Mouse (Mus musculus) stomach, embryonic 15.5 days (tissue): ENCODE measurements around the gene Alg3. TPM values are rescaled to one million over a fixed set of nuclear protein-coding genes. Genes with fewer than 3 reads are reported as not detected.

Experiments used
- ATAC-seq: fragments of 200-750 bp; cut with Nextera tagmentation; 2 replicates; pipeline ENCODE4 v1.8.0; 2017; ENCODE audit warnings: low read depth, moderate number of reproducible peaks, moderate TSS enrichment; ENCODE audit not compliant: insufficient read depth, low FRiP score
- H3K27ac ChIP-seq: fragments of 300-500 bp; sonication (generic); 2 replicates; pipeline ENCODE4 v1.5.1; 2015; ENCODE audit warnings: mild to moderate bottlenecking, inconsistent platforms
- H3K27me3 ChIP-seq: fragments of 300-500 bp; sonication (generic); replicated peaks from 2 replicates; pipeline ENCODE4 v1.6.1; 2015; ENCODE audit warnings: inconsistent platforms
- H3K36me3 ChIP-seq: fragments of 300-500 bp; sonication (generic); 2 replicates; pipeline ENCODE4 v1.6.1; 2015; ENCODE audit warnings: inconsistent platforms
- H3K4me1 ChIP-seq: fragments of 300-500 bp; sonication (generic); 2 replicates; pipeline ENCODE4 v1.6.1; 2015; ENCODE audit warnings: inconsistent platforms
- H3K4me2 ChIP-seq: fragments of 300-500 bp; sonication (generic); 2 replicates; pipeline ENCODE4 v1.6.1; 2015; ENCODE audit warnings: mild to moderate bottlenecking, inconsistent platforms
- H3K4me3 ChIP-seq: fragments of 300-500 bp; sonication (generic); replicated peaks from 2 replicates; pipeline ENCODE4 v1.5.1; 2015; ENCODE audit warnings: inconsistent platforms
- H3K9ac ChIP-seq: fragments of 300-500 bp; sonication (generic); 2 replicates; pipeline ENCODE4 v1.6.1; 2015; ENCODE audit warnings: inconsistent platforms
- H3K9me3 ChIP-seq: fragments of 300-500 bp; sonication (generic); 2 replicates; pipeline ENCODE4 v1.6.1; 2016; ENCODE audit warnings: inconsistent platforms
- WGBS: fragments of 180-500 bp; shearing (Covaris S2); methylation state at CpG from one replicate; pipeline ENCODE4 v1.1.7; 2015; 5-methylcytosine and 5-hydroxymethylcytosine counted together
- polyA plus RNA-seq: library from polyadenylated mRNA; unstranded; fragments of >200 nt; fragmentation: Nextera tagmentation; extraction: Ambion mirVana; gene quantifications from 2 replicates; pipeline ENCODE4 v1.2.1, GENCODE M21; 2015

Alg3 gene
- polyA plus RNA-seq, 1 experiment from 2014 or later, result 38.3 TPM

DNA sequence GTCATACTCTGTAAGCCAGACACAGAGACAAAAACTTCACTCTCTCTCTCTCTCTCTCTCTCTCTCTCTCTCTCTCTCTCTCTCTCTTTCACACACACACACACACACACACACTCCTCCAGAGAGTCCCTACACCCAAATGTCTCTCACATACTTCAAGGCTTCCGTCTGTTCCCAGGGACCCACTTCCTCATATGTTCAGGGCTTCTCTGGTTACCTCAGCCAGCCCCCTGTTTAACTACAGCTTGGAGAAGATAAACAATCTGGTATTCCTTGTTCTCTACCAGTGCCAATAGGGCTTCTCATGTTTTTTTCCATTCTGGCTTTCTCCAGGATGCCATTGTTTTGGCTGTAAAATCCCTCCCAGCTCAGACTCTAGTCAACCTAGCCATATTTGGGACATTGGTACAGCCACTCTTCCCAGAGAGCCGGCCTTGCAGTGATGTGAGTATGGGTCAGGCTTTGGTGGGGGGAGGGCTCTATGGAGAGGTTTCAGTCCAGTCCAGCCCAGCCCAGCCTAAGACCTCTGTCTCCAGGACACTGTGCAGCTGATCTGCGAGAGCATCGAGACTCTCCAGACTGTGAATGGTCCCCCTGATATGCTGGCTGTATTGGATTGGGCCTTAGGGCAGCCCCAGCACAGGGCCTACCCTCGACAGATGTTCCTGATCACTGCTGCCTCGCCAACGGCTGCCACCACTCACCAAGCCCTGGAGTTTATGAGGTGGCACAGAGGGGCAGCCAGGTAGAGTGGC, 14.7 kb downstream of the Alg3 start:
- no peaks in the 10 kb centered on the region for H3K4me1 ChIP-seq
- no peak overlapping the region for H3K27ac ChIP-seq
- peaks cover 17% of the 10 kb centered on the region; the same call in 1 of the 2 replicates for H3K27me3 ChIP-seq
- H3K4me3 ChIP-seq, result no peak overlapping the region
- H3K36me3 ChIP-seq, result no peaks in the 10 kb centered on the region
- no peak overlapping the region for H3K4me2 ChIP-seq
- H3K9ac ChIP-seq, result no peak overlapping the region
- H3K9me3 ChIP-seq, result no peaks in the 10 kb centered on the region
- WGBS, result 55% methylated on average over 7 of the region's 7 CpGs
- ATAC-seq, result no peak

DNA sequence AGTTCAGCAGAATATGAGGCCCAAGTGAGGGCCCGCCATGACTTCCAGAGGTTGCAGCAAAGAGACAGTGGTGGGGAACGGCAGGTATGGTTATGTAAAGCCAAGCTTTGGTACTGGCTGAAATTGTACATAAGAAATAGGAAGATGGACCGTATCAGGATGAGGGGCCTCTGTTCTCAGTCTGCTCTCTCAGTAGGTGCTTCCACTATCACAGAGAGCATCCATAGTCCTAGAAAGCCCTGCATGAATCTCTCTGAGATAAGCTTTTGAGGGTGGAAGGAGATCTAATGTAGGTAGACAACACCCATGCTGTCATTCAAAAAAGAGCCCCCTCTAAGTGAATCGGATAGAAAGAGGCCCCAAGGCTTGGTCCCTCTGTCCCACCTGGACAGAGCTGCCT, 15.8 kb downstream of the Alg3 start:
- Histone ChIP-seq H3K4me2 (no peak overlapping the region), H3K36me3 (no peaks in the 10 kb centered on the region), H3K27me3 (peaks cover 28% of the 10 kb centered on the region), H3K4me3 (no peak overlapping the region), H3K4me1 (0 out of 2 replicates have a peak, but pooled peaks cover 6% of the 10 kb centered on the region), H3K9me3 (no peaks in the 10 kb centered on the region), H3K9ac (no peak overlapping the region), H3K27ac (no peak overlapping the region)
- no peak for ATAC-seq
- WGBS, result 79% methylated on average over 4 of the region's 4 CpGs

DNA sequence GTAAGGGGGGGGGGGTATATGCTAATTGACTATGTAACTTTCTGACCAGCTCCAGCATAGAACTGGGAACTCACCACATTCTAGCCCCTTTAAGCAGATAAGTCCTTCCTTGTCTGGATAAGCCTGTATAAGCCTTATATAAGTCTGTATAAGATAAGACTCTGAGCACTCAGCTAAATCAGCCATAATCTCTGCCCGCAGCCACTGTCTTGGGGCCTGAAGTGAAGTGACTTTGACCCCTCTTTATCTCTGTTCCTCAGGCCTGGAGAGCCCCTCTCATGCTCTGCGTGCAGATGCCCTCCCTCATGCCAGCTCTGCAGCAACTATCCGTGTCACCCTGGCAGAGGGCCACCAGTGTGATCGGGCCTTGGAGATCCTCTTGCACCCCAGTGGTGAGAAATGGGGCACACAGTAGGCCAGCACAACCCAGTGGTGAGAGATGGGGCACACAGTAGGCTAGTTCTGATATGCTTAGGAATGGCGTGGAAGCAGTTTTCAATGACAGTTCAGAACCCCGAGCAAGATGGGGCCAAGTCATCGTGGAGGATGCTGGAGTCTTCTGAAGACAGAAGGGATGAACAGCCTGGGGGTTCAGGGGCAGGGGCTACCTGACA, 16.4 kb downstream of the Alg3 start:
- Histone ChIP-seq H3K4me3 (no peak overlapping the region), H3K27ac (no peak overlapping the region), H3K9me3 (no peaks in the 10 kb centered on the region), H3K27me3 (peaks cover 34% of the 10 kb centered on the region), H3K9ac (no peak overlapping the region), H3K4me2 (no peak overlapping the region), H3K36me3 (no peaks in the 10 kb centered on the region), H3K4me1 (peaks cover 11% of the 10 kb centered on the region; the same call in 1 of the 2 replicates)
- 80% methylated on average over 7 of the region's 7 CpGs for WGBS
- ATAC-seq, result peak; percentile 67

DNA sequence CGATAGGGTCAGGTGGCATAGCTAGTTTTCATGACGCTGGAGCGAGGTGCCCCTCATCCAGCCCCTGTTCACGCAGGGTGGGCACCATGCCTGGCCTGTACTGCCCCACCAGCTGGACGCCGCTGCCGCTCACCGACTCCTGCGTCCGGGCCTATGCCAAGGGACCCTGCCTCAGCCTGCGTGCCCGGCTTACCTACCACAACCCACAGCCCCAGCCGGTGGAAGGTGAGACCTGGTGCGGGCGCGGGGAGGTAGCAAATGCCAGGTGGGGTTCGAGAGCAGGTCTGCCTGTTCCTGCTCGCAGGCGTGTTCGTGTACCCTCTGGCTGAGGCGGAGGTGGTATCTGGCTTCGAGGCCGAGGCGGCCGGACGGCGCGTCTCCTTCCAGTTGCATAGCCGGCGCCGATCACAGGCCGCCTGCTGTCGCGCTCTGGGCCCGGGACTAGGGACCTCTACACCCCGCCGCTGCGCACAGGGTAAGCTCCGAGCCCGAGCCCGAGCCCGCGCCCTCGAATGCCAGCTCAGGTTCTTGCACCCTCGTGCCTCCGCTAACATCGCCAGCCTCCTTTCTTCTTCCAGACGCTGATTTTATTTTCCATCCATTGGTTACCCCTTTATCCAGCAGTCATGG, 20.3 kb downstream of the Alg3 start:
- H3K36me3 ChIP-seq, result no peaks in the 10 kb centered on the region
- peaks cover 48% of the 10 kb centered on the region for H3K27me3 ChIP-seq
- H3K4me2 ChIP-seq, result peak overlapping the region; percentile 86
- peak overlapping the region; percentile 46; the same call in 1 of the 2 replicates for H3K4me3 ChIP-seq
- H3K27ac ChIP-seq, result no peak overlapping the region
- WGBS, result 5% methylated on average over 48 of the region's 48 CpGs
- no peak for ATAC-seq
- H3K4me1 ChIP-seq, result peaks cover 20% of the 10 kb centered on the region
- no peaks in the 10 kb centered on the region for H3K9me3 ChIP-seq
- no peak overlapping the region for H3K9ac ChIP-seq

DNA sequence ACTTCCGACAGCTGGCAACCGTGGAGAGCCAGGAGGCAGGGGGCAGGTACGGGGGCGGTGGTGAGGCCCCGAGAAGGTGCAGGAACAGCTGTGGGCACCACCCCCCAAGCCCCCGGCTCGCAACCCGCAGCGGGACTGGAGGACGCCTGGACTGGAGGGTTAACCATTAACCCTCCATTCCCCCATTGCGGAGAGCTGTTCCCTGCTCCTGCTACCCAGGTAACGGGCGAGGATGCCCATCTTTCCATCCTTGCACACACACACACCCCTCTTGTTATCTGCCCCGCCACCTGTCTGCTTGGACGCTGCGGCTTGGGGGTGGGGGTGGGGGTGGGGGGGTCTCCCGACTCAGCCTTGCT, 20.9 kb downstream of the Alg3 start:
- H3K9me3 ChIP-seq, result no peaks in the 10 kb centered on the region
- peak overlapping the region; percentile 46 for H3K4me3 ChIP-seq
- ATAC-seq, result peak; percentile 16; the same call in 1 of the 2 replicates
- 2% methylated on average over 17 of the region's 17 CpGs for WGBS
- H3K4me1 ChIP-seq, result peaks cover 20% of the 10 kb centered on the region
- no peaks in the 10 kb centered on the region for H3K36me3 ChIP-seq
- H3K9ac ChIP-seq, result no peak overlapping the region
- H3K27me3 ChIP-seq, result peaks cover 48% of the 10 kb centered on the region
- H3K27ac ChIP-seq, result no peak overlapping the region
- H3K4me2 ChIP-seq, result peak overlapping the region; percentile 86

DNA sequence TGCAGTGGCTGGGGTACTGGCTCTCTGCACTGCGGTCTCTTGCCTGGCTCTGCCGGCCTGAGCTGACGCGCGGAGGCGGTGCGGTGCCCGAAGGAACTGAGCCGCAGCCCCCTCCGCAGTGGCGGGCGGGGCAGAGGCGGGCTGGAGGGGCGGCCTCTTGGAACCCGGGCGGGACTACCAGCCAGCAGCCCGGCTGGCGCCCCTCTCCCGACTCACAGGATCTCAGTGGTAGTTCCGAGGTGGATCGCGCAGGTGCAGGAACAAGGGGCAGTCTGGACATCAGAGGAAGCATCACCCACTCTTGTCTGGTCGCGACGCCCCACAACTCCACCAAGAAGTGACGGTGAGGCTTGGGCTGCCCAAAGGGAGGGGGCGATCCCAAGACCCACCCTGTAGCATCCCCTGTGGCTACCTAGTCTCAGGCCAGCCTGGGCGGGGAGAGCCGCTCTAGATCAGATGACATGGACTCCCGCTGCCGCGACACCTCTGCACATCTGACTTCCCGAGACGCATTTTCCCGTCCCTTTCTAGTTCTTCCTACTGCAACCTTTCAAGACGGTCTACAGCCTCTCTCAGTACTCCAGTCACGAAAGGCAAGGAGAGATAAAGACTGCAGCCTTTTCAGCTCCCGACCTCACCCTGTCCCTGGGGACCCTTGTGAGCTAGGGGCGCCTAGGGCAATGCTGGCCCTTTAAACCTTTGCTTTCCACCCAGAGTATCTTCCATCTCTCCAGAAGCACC, 21.4 kb downstream of the Alg3 start:
- Histone ChIP-seq H3K4me3 (peak overlapping the region; percentile 46), H3K27ac (no peak overlapping the region), H3K27me3 (peaks cover 48% of the 10 kb centered on the region), H3K9me3 (no peaks in the 10 kb centered on the region), H3K4me1 (peaks cover 20% of the 10 kb centered on the region), H3K9ac (no peak overlapping the region), H3K36me3 (no peaks in the 10 kb centered on the region), H3K4me2 (peak overlapping the region; percentile 86)
- peak; percentile 77 for ATAC-seq
- WGBS, result under 1% methylated on average over 39 of the region's 39 CpGs

DNA sequence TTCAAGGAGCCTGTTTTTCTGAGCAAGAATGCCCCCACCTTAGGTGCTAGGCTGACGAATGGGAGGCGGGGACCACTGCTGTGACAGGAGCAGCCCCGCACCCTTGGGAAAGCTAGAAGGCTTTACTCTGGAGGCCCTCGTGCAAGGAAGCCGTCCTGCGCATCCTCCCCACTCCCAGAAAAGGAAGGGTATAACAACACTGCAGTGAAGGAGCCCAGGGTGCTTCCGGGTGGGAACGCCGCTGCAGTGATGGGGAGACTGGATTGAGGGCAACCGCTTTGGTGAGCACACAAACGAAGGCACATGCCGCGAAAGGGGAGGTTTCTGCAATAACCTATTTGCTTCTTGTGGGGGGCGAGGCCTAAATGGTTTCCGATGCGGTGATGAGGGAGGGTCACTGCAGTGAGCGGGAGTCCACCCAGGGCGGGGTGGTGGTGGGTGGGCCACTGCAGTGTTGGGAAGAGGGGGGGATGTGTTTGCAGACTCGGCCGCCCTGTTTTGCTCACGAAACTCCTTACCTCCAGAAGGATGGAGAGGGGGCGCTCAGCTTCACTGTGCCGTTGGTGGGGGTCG, 22.1 kb downstream of the Alg3 start, which contains the start of gene Vwa5b2:
Gene Vwa5b2, plus strand, starts transcription at position 106 of the 573 bp plus-strand sequence.
- H3K4me1 ChIP-seq, result peaks cover 20% of the 10 kb centered on the region
- H3K27me3 ChIP-seq, result peaks cover 47% of the 10 kb centered on the region
- no peaks in the 10 kb centered on the region for H3K36me3 ChIP-seq
- peak; percentile 11; the same call in 1 of the 2 replicates for ATAC-seq
- peak within 1 kb of the TSS; percentile 86 for H3K4me2 ChIP-seq
- H3K27ac ChIP-seq, result no peak within 1 kb of the TSS
- no peaks in the 10 kb centered on the region for H3K9me3 ChIP-seq
- WGBS, result under 1% methylated on average over 24 of the region's 24 CpGs
- H3K9ac ChIP-seq, result 0 out of 2 replicates have a peak within 1 kb of the TSS, but pooled peaks have one; percentile 4
- H3K4me3 ChIP-seq, result peak within 1 kb of the TSS; percentile 46

DNA sequence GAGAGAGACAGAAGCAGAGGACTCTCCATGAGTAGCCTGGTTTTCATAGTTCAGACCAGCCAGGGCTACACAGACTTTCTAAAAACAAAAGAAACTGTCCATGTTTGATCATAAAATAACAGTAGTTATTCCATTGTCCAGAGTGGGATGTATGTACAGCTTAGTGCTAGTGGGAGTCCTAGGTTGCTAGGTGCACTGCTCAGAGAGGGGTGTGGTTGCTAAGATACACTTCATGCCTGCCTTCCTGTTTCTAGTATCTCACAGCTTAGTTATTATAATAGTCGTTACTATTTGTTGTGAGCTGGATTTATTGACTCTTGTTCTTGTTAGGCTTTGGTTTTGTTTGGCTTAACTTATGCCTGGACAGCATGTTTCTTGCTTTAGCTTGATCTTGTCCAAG, 46.5 kb downstream of the Alg3 start:
- whole genome bisulfite sequencing, result 36% methylated on average over 1 of the region's 1 CpGs
- Histone ChIP-seq H3K4me3 (no peak overlapping the region), H3K4me2 (no peak overlapping the region), H3K27me3 (no peaks in the 10 kb centered on the region), H3K27ac (no peak overlapping the region), H3K36me3 (peaks cover 22% of the 10 kb centered on the region), H3K4me1 (no peaks in the 10 kb centered on the region), H3K9ac (no peak overlapping the region), H3K9me3 (no peaks in the 10 kb centered on the region)
- ATAC-seq, result no peak

DNA sequence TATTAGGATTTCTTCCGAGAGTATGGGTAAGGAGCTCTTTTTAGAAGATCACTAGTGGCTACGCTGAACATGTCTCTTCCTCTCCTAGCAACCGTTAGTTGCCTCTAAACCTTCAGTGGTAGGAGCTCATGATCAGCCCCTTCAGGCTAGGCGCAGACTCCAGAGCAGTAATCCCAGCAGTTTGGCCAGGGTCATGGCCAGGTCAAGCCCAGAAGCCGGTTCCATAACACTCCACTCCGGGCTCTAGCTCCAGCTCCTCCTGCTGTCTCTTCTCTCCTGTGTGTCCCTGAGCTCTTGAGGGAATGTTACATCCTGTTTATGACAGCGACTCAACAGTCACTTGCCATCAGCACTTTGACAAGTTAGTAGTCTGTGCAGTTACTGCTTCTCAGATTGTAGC, 54.2 kb downstream of the Alg3 start:
- Histone ChIP-seq H3K36me3 (peaks cover 63% of the 10 kb centered on the region), H3K4me3 (no peak overlapping the region), H3K27me3 (no peaks in the 10 kb centered on the region), H3K4me2 (no peak overlapping the region), H3K9me3 (no peaks in the 10 kb centered on the region), H3K9ac (no peak overlapping the region), H3K4me1 (no peaks in the 10 kb centered on the region), H3K27ac (no peak overlapping the region)
- 67% methylated on average over 7 of the region's 7 CpGs for WGBS
- no peak for ATAC-seq
